Mouse (Mus musculus) megakaryocyte, embryonic 14.5 days (primary cell): ENCODE measurements around the gene Pcgf3. TPM values are rescaled to one million over a fixed set of nuclear protein-coding genes. Genes with fewer than 3 reads are reported as not detected.

Experiments used
- H3K27me3 ChIP-seq: replicated peaks from 2 replicates; pipeline ENCODE3; 2012; ENCODE audit warnings: inconsistent platforms
- H3K36me3 ChIP-seq: replicated peaks from 2 replicates; pipeline ENCODE3; 2012; ENCODE audit warnings: low read length, inconsistent platforms, mixed read lengths
- H3K4me1 ChIP-seq: 2 replicates; pipeline ENCODE4 v1.6.1; 2012; ENCODE audit warnings: inconsistent platforms
- H3K4me3 ChIP-seq: replicated peaks from 2 replicates; pipeline ENCODE3; 2012; ENCODE audit warnings: moderate library complexity, mild to moderate bottlenecking, inconsistent platforms
- H3K9me3 ChIP-seq: 2 replicates; pipeline ENCODE4 v1.6.1; 2012; ENCODE audit warnings: inconsistent platforms
- FLI1 ChIP-seq: IDR thresholded peaks from 2 replicates; pipeline ENCODE4 v1.6.1; 2012; ENCODE audit warnings: low read length, inconsistent platforms, mixed read lengths
- GATA1 ChIP-seq: IDR thresholded peaks from 3 replicates; pipeline ENCODE4 v1.6.1; 2012; ENCODE audit warnings: mixed read lengths, low read length, inconsistent platforms, borderline replicate concordance
- polyA plus RNA-seq: library from polyadenylated mRNA; stranded (reverse); fragments of >175 nt; gene quantifications from 2 replicates; pipeline ENCODE4 v1.2.3, GENCODE M21; 2012; ENCODE audit warnings: low replicate concordance; ENCODE audit not compliant: insufficient read depth

Pcgf3 gene
- polyA plus RNA-seq, 1 experiment: 9.2 TPM

- peaks cover 30% of the 10 kb centered on the region for H3K27me3 ChIP-seq
- H3K4me3 ChIP-seq: peak within 1 kb of the TSS; percentile 85
- no peaks in the 10 kb centered on the region for H3K36me3 ChIP-seq
- no peak for TF ChIP-seq FLI1
- no peak for TF ChIP-seq GATA1
- peaks cover 42% of the 10 kb centered on the region for H3K4me1 ChIP-seq
- no peaks in the 10 kb centered on the region for H3K9me3 ChIP-seq
Observed at GRCm38 (mm10) chr5:108448785-108449668, 12.0 kb upstream of the Pcgf3 start, which contains the start of gene Mfsd7a. TSS of gene Mfsd7a (minus strand) at chr5:108448891.

GRCm38 (mm10) chr5:108450837-108451540 lies 10.0 kb upstream of the Pcgf3 start:
- TF ChIP-seq FLI1 (no peak), GATA1 (no peak)
- peaks cover 36% of the 10 kb centered on the region for H3K4me1 ChIP-seq

GRCm38 (mm10) chr5:108451611-108452010 lies 9.4 kb upstream of the Pcgf3 start:
- Histone ChIP-seq H3K4me3 (no peak overlapping the region), H3K4me1 (peaks cover 36% of the 10 kb centered on the region), H3K36me3 (no peaks in the 10 kb centered on the region), H3K27me3 (peaks cover 16% of the 10 kb centered on the region), H3K9me3 (no peaks in the 10 kb centered on the region)
- TF ChIP-seq GATA1 (no peak), FLI1 (no peak)

More at GRCm38 (mm10) chr5:108450837-108451540, 10.0 kb upstream of the Pcgf3 start:
- Histone ChIP-seq H3K9me3 (no peaks in the 10 kb centered on the region), H3K27me3 (peaks cover 22% of the 10 kb centered on the region), H3K4me3 (no peak overlapping the region), H3K36me3 (no peaks in the 10 kb centered on the region)

GRCm38 (mm10) chr5:108452422-108452821 lies 8.6 kb upstream of the Pcgf3 start:
- Histone ChIP-seq H3K36me3 (no peaks in the 10 kb centered on the region), H3K9me3 (no peaks in the 10 kb centered on the region), H3K27me3 (peaks cover 13% of the 10 kb centered on the region), H3K4me3 (no peak overlapping the region), H3K4me1 (peaks cover 32% of the 10 kb centered on the region)
- TF ChIP-seq FLI1: no peak
- no peak for TF ChIP-seq GATA1

- H3K4me3 ChIP-seq: no peak overlapping the region
- H3K4me1 ChIP-seq: peaks cover 22% of the 10 kb centered on the region
- no peaks in the 10 kb centered on the region for H3K36me3 ChIP-seq
- TF ChIP-seq FLI1 (no peak), GATA1 (no peak)
- H3K27me3 ChIP-seq: peaks cover 4% of the 10 kb centered on the region
- H3K9me3 ChIP-seq: no peaks in the 10 kb centered on the region
Observed at GRCm38 (mm10) chr5:108454094-108454493, 6.9 kb upstream of the Pcgf3 start.

- Histone ChIP-seq H3K4me3 (no peak overlapping the region), H3K36me3 (no peaks in the 10 kb centered on the region), H3K9me3 (no peaks in the 10 kb centered on the region), H3K4me1 (peaks cover 37% of the 10 kb centered on the region), H3K27me3 (peaks cover 2% of the 10 kb centered on the region)
- TF ChIP-seq FLI1: no peak
- TF ChIP-seq GATA1: no peak
Observed at GRCm38 (mm10) chr5:108458706-108459105, 2.3 kb upstream of the Pcgf3 start.

GRCm38 (mm10) chr5:108460461-108460860 lies 571 bp upstream of the Pcgf3 start:
- Histone ChIP-seq H3K4me1 (peaks cover 53% of the 10 kb centered on the region), H3K36me3 (no peaks in the 10 kb centered on the region), H3K4me3 (peak overlapping the region; percentile 97), H3K27me3 (peaks cover 2% of the 10 kb centered on the region), H3K9me3 (no peaks in the 10 kb centered on the region)
- TF ChIP-seq FLI1: no peak
- no peak for TF ChIP-seq GATA1

- Histone ChIP-seq H3K9me3 (no peaks in the 10 kb centered on the region), H3K36me3 (peaks cover 6% of the 10 kb centered on the region), H3K4me3 (peak overlapping the region; percentile 97), H3K4me1 (peaks cover 73% of the 10 kb centered on the region), H3K27me3 (peaks cover 2% of the 10 kb centered on the region)
- TF ChIP-seq GATA1 (no peak), FLI1 (no peak)
Observed at GRCm38 (mm10) chr5:108462446-108462845, 1.4 kb downstream of the Pcgf3 start.

GRCm38 (mm10) chr5:108465131-108465891 lies 4.3 kb downstream of the Pcgf3 start:
- Histone ChIP-seq H3K4me3 (no peak overlapping the region), H3K4me1 (peaks cover 83% of the 10 kb centered on the region), H3K9me3 (no peaks in the 10 kb centered on the region), H3K36me3 (peaks cover 16% of the 10 kb centered on the region), H3K27me3 (no peaks in the 10 kb centered on the region)
- no peak for TF ChIP-seq FLI1
- TF ChIP-seq GATA1: no peak
